Mouse (Mus musculus) heart, embryonic 14.5 days (tissue): Measurements from ENCODE around the gene Rflnb. TPM values are rescaled to one million over a fixed set of nuclear protein-coding genes. Genes with fewer than 3 reads are reported as not detected.

Source experiments
- ATAC-seq: fragments of 200-750 bp; cut with Nextera tagmentation; 2 replicates; pipeline ENCODE4 v1.8.0; 2017; ENCODE audit warnings: low read depth, moderate TSS enrichment; ENCODE audit not compliant: insufficient number of reproducible peaks, insufficient read depth, low FRiP score
- H3K27ac ChIP-seq, 2 experiments: fragments of 200-500 bp in 1 of 2; fragments of 300-500 bp in 1 of 2; sonication (generic) in 1 of 2; replicated peaks in 1 of 2; 2 replicates each; pipeline ENCODE4 v1.5.1; 2012 to 2014; ENCODE audit warnings: low read depth in 2 of 2, low read length in 2 of 2, control low read depth in 1 of 2, mild to moderate bottlenecking in 1 of 2, mixed read lengths in 1 of 2; ENCODE audit not compliant: control insufficient read depth in 1 of 2, insufficient read depth in 1 of 2
- H3K27me3 ChIP-seq: fragments of 300-500 bp; sonication (generic); 2 replicates; pipeline ENCODE4 v1.6.1; 2014; ENCODE audit warnings: mild to moderate bottlenecking, low read length, control low read depth; ENCODE audit not compliant: control insufficient read depth, insufficient read depth
- H3K36me3 ChIP-seq: fragments of 300-500 bp; sonication (generic); 2 replicates; pipeline ENCODE4 v1.6.1; 2014; ENCODE audit warnings: mild to moderate bottlenecking, control low read depth, low read length, mixed read lengths; ENCODE audit not compliant: control insufficient read depth, insufficient read depth
- H3K4me1 ChIP-seq, 2 experiments: fragments of 200-500 bp in 1 of 2; fragments of 300-500 bp in 1 of 2; sonication (generic) in 1 of 2; 2 replicates each; pipeline ENCODE4 v1.6.1; 2012 to 2014; ENCODE audit warnings: low read length in 2 of 2, control low read depth in 1 of 2, mixed read lengths in 1 of 2; ENCODE audit not compliant: control insufficient read depth in 2 of 2, insufficient read depth in 2 of 2
- H3K4me2 ChIP-seq: fragments of 300-500 bp; sonication (generic); 2 replicates; pipeline ENCODE4 v1.6.1; 2014; ENCODE audit warnings: mild to moderate bottlenecking, low read length
- H3K4me3 ChIP-seq, 2 experiments: fragments of 200-500 bp in 1 of 2; fragments of 300-500 bp in 1 of 2; sonication (generic) in 1 of 2; 2 replicates each; pipeline ENCODE4 v1.5.1; 2012 to 2014; ENCODE audit warnings: low read length in 2 of 2, mild to moderate bottlenecking in 2 of 2, control low read depth in 1 of 2, low read depth in 1 of 2, moderate library complexity in 1 of 2; ENCODE audit not compliant: control insufficient read depth in 1 of 2, insufficient read depth in 1 of 2
- H3K9ac ChIP-seq: fragments of 300-500 bp; sonication (generic); 2 replicates; pipeline ENCODE4 v1.6.1; 2014; ENCODE audit warnings: mild to moderate bottlenecking, low read length
- H3K9me3 ChIP-seq: fragments of 300-500 bp; sonication (generic); 2 replicates; pipeline ENCODE4 v1.6.1; 2016; ENCODE audit warnings: low read length, control low read depth; ENCODE audit not compliant: control insufficient read depth
- WGBS: fragments of 180-500 bp; shearing (Covaris S2); extraction: QIAGEN DNeasy Blood & Tissue Kit; methylation state at CpG from one replicate; pipeline ENCODE4 v1.1.7; 2014; 5-methylcytosine and 5-hydroxymethylcytosine counted together
- polyA plus RNA-seq: library from polyadenylated mRNA; unstranded; fragments of >200 nt; fragmentation: Nextera tagmentation; extraction: Ambion mirVana; gene quantifications from 2 replicates; pipeline ENCODE4 v1.2.1, GENCODE M21; 2014

Rflnb gene
- polyA plus RNA-seq, 1 experiment from 2014 or later, result 11.5 TPM

DNA sequence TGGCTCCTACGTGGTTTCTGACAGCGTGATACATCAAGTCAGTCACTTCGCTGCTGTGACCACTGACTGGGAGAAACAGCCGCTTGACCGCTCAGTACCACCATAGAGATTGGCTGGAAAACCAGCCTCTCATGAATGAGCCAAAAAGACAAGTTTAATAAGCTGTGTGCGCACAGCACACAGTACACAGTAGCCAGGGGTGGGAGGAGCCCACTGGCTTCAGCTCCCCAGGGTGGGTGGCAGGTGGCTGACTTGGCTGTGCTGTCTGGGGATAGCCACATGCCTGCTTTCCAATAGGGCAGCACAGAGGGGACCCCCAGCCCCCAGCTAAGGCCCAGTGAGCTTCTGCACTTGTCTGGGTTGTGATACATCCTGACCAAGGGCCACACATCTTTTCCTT lies 16.9 kb upstream of the Rflnb start:
- Histone ChIP-seq H3K27me3 (no peaks in the 10 kb centered on the region), H3K27ac (no peak overlapping the region), H3K4me2 (no peak overlapping the region), H3K4me3 (no peak overlapping the region), H3K4me1 (peaks cover 7 to 13% of the 10 kb centered on the region in 2 experiments), H3K9me3 (no peaks in the 10 kb centered on the region), H3K9ac (no peak overlapping the region), H3K36me3 (peaks cover 22% of the 10 kb centered on the region)
- 87% methylated on average over 6 of the region's 6 CpGs for WGBS
- no peak for ATAC-seq

GRCm38 (mm10) chr11:76042882-76043281 lies 15.3 kb upstream of the Rflnb start:
- 0 out of 2 replicates have a peak overlapping the region, but pooled peaks have one; percentile 16 for H3K4me2 ChIP-seq
- H3K4me1 ChIP-seq, result peaks cover 7 to 13% of the 10 kb centered on the region in 2 experiments
- no peaks in the 10 kb centered on the region for H3K9me3 ChIP-seq
- no peak overlapping the region for H3K4me3 ChIP-seq
- H3K27ac ChIP-seq, result peak overlapping the region in 1 of 2 experiments; percentile 7; a peak in 1 of 4 replicates
- no peaks in the 10 kb centered on the region for H3K27me3 ChIP-seq
- H3K9ac ChIP-seq, result no peak overlapping the region
- WGBS, result 16% methylated on average over 5 of the region's 5 CpGs
- peaks cover 18% of the 10 kb centered on the region for H3K36me3 ChIP-seq
- ATAC-seq, result 0 out of 2 replicates have a peak, but pooled peaks have one; percentile 59

GRCm38 (mm10) chr11:76042041-76042638 lies 14.6 kb upstream of the Rflnb start:
- no peak overlapping the region for H3K4me2 ChIP-seq
- peaks cover 17% of the 10 kb centered on the region for H3K36me3 ChIP-seq
- no peak overlapping the region for H3K9ac ChIP-seq
- peak overlapping the region in 1 of 2 experiments; percentile 7; a peak in 1 of 4 replicates for H3K27ac ChIP-seq
- no peaks in the 10 kb centered on the region for H3K27me3 ChIP-seq
- H3K9me3 ChIP-seq, result no peaks in the 10 kb centered on the region
- no peak for ATAC-seq
- 40% methylated on average over 10 of the region's 10 CpGs for WGBS
- peaks cover 7 to 13% of the 10 kb centered on the region in 2 experiments for H3K4me1 ChIP-seq
- no peak overlapping the region for H3K4me3 ChIP-seq

DNA sequence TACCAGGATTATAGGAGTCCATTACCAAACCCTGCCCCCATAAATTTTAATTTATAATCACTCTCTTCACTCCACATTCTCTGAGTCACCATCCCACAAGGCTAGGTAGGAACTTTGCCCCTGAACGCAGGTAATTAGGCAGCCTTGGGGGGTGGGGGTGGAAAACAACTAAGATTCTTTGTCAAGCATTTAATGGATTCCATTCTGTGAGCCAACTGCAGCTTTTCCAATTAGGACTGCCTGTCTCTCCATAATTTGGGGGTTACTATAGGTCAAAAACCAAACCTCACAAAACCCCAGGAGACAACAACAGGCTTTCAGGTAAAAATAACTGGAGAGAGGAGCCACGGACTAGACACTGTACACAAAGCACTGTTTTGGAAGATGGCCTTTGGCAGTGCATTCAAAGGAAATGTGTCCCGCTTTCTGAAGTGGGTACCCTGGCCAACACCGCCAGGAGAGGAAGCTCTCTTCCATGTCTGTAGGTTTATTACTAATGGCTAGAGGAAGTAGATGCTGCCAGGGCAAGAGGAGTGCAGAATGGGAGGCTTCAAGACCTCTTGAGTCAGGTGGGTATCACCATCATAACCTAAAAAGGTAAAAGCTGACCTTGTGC lies 13.3 kb upstream of the Rflnb start:
- Histone ChIP-seq H3K9me3 (no peaks in the 10 kb centered on the region), H3K4me3 (no peak overlapping the region), H3K9ac (no peak overlapping the region), H3K4me1 (peaks cover 7 to 13% of the 10 kb centered on the region in 2 experiments), H3K4me2 (no peak overlapping the region), H3K27me3 (no peaks in the 10 kb centered on the region), H3K27ac (no peak overlapping the region), H3K36me3 (peaks cover 6% of the 10 kb centered on the region)
- WGBS, result 78% methylated on average over 4 of the region's 4 CpGs
- ATAC-seq, result no peak

DNA sequence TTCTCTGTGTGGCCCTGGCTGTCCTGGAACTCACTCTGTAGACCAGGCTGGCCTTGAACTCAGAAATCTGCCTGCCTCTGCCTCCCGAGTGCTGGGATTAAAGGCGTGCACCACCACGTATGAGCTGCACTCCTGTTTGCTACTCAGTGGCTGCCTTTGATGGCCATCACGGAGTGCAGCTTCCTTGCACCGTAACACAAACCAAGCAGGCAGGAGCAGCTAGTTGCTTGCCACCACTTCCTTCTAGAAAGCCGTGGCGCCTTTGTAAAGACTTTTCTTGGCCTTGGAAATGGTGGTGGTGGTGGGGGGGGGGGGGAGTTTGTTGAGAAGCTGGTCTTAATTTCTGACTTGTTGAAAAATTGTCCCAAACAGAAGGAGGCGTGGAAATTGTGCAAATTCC lies 12.5 kb upstream of the Rflnb start:
- H3K27ac ChIP-seq, result no peak overlapping the region
- no peaks in the 10 kb centered on the region for H3K27me3 ChIP-seq
- no peaks in the 10 kb centered on the region for H3K36me3 ChIP-seq
- no peaks in the 10 kb centered on the region for H3K9me3 ChIP-seq
- 83% methylated on average over 8 of the region's 8 CpGs for WGBS
- no peak overlapping the region for H3K4me3 ChIP-seq
- no peak for ATAC-seq
- no peak overlapping the region for H3K9ac ChIP-seq
- peaks cover 7 to 13% of the 10 kb centered on the region in 2 experiments for H3K4me1 ChIP-seq
- H3K4me2 ChIP-seq, result no peak overlapping the region

- Histone ChIP-seq H3K27me3 (no peaks in the 10 kb centered on the region), H3K36me3 (no peaks in the 10 kb centered on the region), H3K9me3 (no peaks in the 10 kb centered on the region), H3K4me3 (no peak overlapping the region), H3K27ac (no peak overlapping the region), H3K9ac (no peak overlapping the region), H3K4me2 (no peak overlapping the region), H3K4me1 (peaks cover 7 to 13% of the 10 kb centered on the region in 2 experiments)
- whole genome bisulfite sequencing, result 84% methylated on average over 3 of the region's 3 CpGs
- ATAC-seq, result no peak
Measured at GRCm38 (mm10) chr11:76039271-76040053, 11.9 kb upstream of the Rflnb start.

- Histone ChIP-seq H3K4me2 (no peak overlapping the region), H3K4me1 (peaks cover 3 to 6% of the 10 kb centered on the region in 2 experiments; a peak in 3 of 4 replicates), H3K36me3 (no peaks in the 10 kb centered on the region), H3K4me3 (no peak overlapping the region), H3K9me3 (no peaks in the 10 kb centered on the region), H3K9ac (no peak overlapping the region), H3K27me3 (no peaks in the 10 kb centered on the region), H3K27ac (no peak overlapping the region)
- ATAC-seq, result no peak
- 40% methylated on average over 6 of the region's 6 CpGs for WGBS
Measured at GRCm38 (mm10) chr11:76037581-76038294, 10.2 kb upstream of the Rflnb start.
